Comparison of ENCODE assay signal across 20 mouse cellular contexts in genomic region chr16:7145505-7145904, GRCm38 (mm10).
DNase-seq lines count a peak whose midpoint lies in the region; ATAC-seq lines count a peak whose summit lies in the region.
"Had no signal": no experiment of that assay in that cellular context is flagged by ENCODE, and none has a peak within 500 bp of the region (broad histone marks: within the 10 kb centered on the region; RNA-seq: fewer than 3 reads in every experiment).

No protein-coding gene starts in this region.

- DNase-seq in midbrain, embryonic 10.5 days (ENCODE audit: low spot score): no peak
- no peak for DNase-seq in midbrain, embryonic 11.5 days (ENCODE audit: low spot score, missing footprints)
- peak; percentile 43 for DNase-seq in hindbrain, embryonic 14.5 days (ENCODE audit: low spot score)
- peak; percentile 56 for DNase-seq in retina, embryonic 14.5 days (ENCODE audit: low spot score)
- no peak for DNase-seq in lung, postnatal 36 days
- no peak for DNase-seq in heart, adult 8-10 months (ENCODE audit: low spot score)
- no peak for DNase-seq in adipocyte (ENCODE audit: low spot score)
- DNase-seq: B cell, adult 2 months; cerebellum, adult 9-10 months; gastrocnemius, postnatal 14 days; heart, adult 18-20 months; heart, postnatal 4 days; kidney, adult 11 months; thymus, postnatal 14 days had no signal

- H3K9me3 ChIP-seq in midbrain, embryonic 10.5 days (replicated peaks): no peaks in the 10 kb centered on the region
- no peaks in the 10 kb centered on the region for H3K9me3 ChIP-seq in midbrain, embryonic 11.5 days (ENCODE audit: control insufficient read depth, low read length)
- no peaks in the 10 kb centered on the region for H3K9me3 ChIP-seq in hindbrain, embryonic 14.5 days (ENCODE audit: control insufficient read depth, low read length)
- H3K9me3 ChIP-seq in midbrain, embryonic 15.5 days: no peaks in the 10 kb centered on the region
- H3K9me3 ChIP-seq: embryonic facial prominence, embryonic 13.5 days; lung, embryonic 15.5 days had no signal

- ATAC-seq in midbrain, embryonic 11.5 days (ENCODE audit: low FRiP score): no peak
- ATAC-seq in hindbrain, embryonic 14.5 days (ENCODE audit: low FRiP score): no peak
- no peak for ATAC-seq in midbrain, embryonic 15.5 days (replicated peaks)

- no peak overlapping the region for H3K9ac ChIP-seq in midbrain, embryonic 11.5 days (ENCODE audit: low read length)
- no peak overlapping the region for H3K9ac ChIP-seq in hindbrain, embryonic 14.5 days
- H3K9ac ChIP-seq in midbrain, embryonic 15.5 days: no peak overlapping the region
- H3K9ac ChIP-seq: embryonic facial prominence, embryonic 13.5 days; liver, embryonic 14.5 days; lung, embryonic 15.5 days had no signal

- peak overlapping the region; percentile 39; the same call in 1 of the 2 replicates for H3K27ac ChIP-seq in midbrain, embryonic 10.5 days (replicated peaks)
- no peak overlapping the region for H3K27ac ChIP-seq in midbrain, embryonic 11.5 days (ENCODE audit: low read depth, low read length)
- H3K27ac ChIP-seq in hindbrain, embryonic 14.5 days: peak overlapping the region; percentile 81
- H3K27ac ChIP-seq in midbrain, embryonic 15.5 days: peak overlapping the region; percentile 58
- H3K27ac ChIP-seq: embryonic facial prominence, embryonic 13.5 days; kidney, postnatal 0 days; liver, embryonic 14.5 days; lung, embryonic 15.5 days; macrophage had no signal

- no peak overlapping the region for H3K4me2 ChIP-seq in midbrain, embryonic 11.5 days
- no peak overlapping the region for H3K4me2 ChIP-seq in hindbrain, embryonic 14.5 days (replicated peaks)
- H3K4me2 ChIP-seq in midbrain, embryonic 15.5 days: no peak overlapping the region
- H3K4me2 ChIP-seq: embryonic facial prominence, embryonic 13.5 days; lung, embryonic 15.5 days had no signal

- H3K4me3 ChIP-seq in midbrain, embryonic 10.5 days: no peak overlapping the region
- no peak overlapping the region for H3K4me3 ChIP-seq in midbrain, embryonic 11.5 days (ENCODE audit: low read depth, low read length)
- no peak overlapping the region for H3K4me3 ChIP-seq in hindbrain, embryonic 14.5 days (replicated peaks; ENCODE audit: low read length)
- H3K4me3 ChIP-seq in midbrain, embryonic 15.5 days: no peak overlapping the region
- H3K4me3 ChIP-seq: embryonic facial prominence, embryonic 13.5 days; lung, embryonic 15.5 days had no signal

- peaks cover 3% of the 10 kb centered on the region; the same call in 1 of the 2 replicates for H3K27me3 ChIP-seq in midbrain, embryonic 10.5 days (ENCODE audit: low read depth, poor library complexity, severe bottlenecking)
- no peaks in the 10 kb centered on the region for H3K27me3 ChIP-seq in midbrain, embryonic 11.5 days (ENCODE audit: control insufficient read depth, insufficient read depth, low read length)
- H3K27me3 ChIP-seq in hindbrain, embryonic 14.5 days (ENCODE audit: control insufficient read depth, insufficient read depth, low read length): no peaks in the 10 kb centered on the region
- H3K27me3 ChIP-seq in midbrain, embryonic 15.5 days (replicated peaks): no peaks in the 10 kb centered on the region
- H3K27me3 ChIP-seq: embryonic facial prominence, embryonic 13.5 days; lung, embryonic 15.5 days had no signal

- H3K36me3 ChIP-seq in midbrain, embryonic 10.5 days: no peaks in the 10 kb centered on the region
- H3K36me3 ChIP-seq in midbrain, embryonic 11.5 days (ENCODE audit: control insufficient read depth, insufficient read depth, low read length): no peaks in the 10 kb centered on the region
- no peaks in the 10 kb centered on the region for H3K36me3 ChIP-seq in hindbrain, embryonic 14.5 days (replicated peaks; ENCODE audit: control insufficient read depth, insufficient read depth)
- no peaks in the 10 kb centered on the region for H3K36me3 ChIP-seq in midbrain, embryonic 15.5 days (replicated peaks)
- H3K36me3 ChIP-seq: embryonic facial prominence, embryonic 13.5 days; lung, embryonic 15.5 days had no signal

- 61% methylated on average over 10 of the region's 10 CpGs for WGBS in midbrain, embryonic 10.5 days
- WGBS in midbrain, embryonic 11.5 days: 61% methylated on average over 10 of the region's 10 CpGs
- 22% methylated on average over 10 of the region's 10 CpGs for WGBS in hindbrain, embryonic 14.5 days
- WGBS in midbrain, embryonic 15.5 days: 33% methylated on average over 10 of the region's 10 CpGs

- H3K4me1 ChIP-seq in midbrain, embryonic 10.5 days: peaks cover 50% of the 10 kb centered on the region
- H3K4me1 ChIP-seq in midbrain, embryonic 11.5 days (ENCODE audit: control insufficient read depth, insufficient read depth, low read length): peaks cover 21% of the 10 kb centered on the region
- H3K4me1 ChIP-seq in hindbrain, embryonic 14.5 days (replicated peaks; ENCODE audit: control insufficient read depth, insufficient read depth, low read length): peaks cover 63% of the 10 kb centered on the region
- H3K4me1 ChIP-seq in midbrain, embryonic 15.5 days: peaks cover 59% of the 10 kb centered on the region

Comparison
In these comparisons a context has a peak if more than half of its experiments do, and no peak if none do; other contexts are left out.
1. DNase-seq: peak in hindbrain, embryonic 14.5 days (single experiment) and retina, embryonic 14.5 days (single experiment); none in midbrain, embryonic 10.5 days (single experiment), midbrain, embryonic 11.5 days (single experiment), lung, postnatal 36 days (single experiment), heart, adult 8-10 months (single experiment) and adipocyte (single experiment).